Mouse (Mus musculus) embryonic stem cell, embryonic (primary cell): ENCODE results near the gene Ppm1d.

Experiments
- CTCF ChIA-PET, 4 experiments: fragments of 300-600 bp in 2 of 4; fragments of 350-600 bp in 2 of 4; sonication (Branson Sonifier 250); formaldehyde crosslinking; loops; one replicate each; lab custom pipeline; 2022; ENCODE audit warnings: inconsistent platforms in 2 of 4; lab: Charles Lee
- POLR2A ChIA-PET, 4 experiments: fragments of 300-600 bp in 2 of 4; fragments of 350-600 bp in 2 of 4; sonication (Branson Sonifier 250); formaldehyde crosslinking; loops; one replicate each; lab custom pipeline; 2022; ENCODE audit warnings: antibody characterized with exemption in 4 of 4, inconsistent platforms in 1 of 4; lab: Charles Lee

Gene Ppm1d

DNA sequence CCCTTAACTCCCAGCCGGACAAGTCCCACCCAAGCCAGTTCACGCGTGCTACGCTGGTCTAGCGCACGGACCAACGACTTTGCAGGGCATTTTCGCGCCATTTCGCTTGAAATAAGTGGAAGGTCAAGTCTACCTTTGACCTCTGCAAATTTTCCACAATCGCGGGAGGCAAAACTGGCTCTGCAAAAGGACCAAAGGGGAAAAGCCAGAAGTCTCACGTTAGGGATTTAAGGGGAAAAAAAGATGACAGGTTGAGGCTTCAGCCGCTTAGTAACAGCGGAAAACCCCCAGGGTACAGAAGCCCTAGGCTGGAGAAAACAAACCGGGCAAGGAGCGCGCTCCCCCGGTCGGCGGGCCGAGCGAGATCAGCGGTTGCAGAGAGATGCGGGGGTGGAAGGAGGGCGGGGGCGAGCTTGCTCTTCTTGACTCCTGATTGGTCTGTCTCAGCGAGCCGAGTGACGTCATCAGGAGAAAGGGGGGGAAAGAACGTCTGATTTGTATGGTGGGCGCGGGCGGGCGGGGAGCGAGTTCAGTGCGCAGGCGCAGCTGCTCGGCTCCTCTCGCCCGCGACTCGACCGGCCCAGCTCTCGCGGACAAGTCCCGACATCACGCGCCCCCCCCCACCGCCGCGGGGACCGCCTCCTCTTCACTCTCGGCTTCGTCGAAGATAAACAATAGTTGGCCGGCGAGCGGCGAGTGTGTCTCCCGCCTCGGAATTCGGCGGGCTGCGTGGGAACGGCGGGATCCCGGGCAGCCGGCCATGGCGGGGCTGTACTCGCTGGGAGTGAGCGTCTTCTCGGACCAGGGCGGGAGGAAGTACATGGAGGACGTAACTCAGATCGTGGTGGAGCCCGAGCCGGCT is at the start of gene Ppm1d:
Gene Ppm1d, plus strand, starts transcription at position 532 of the 862 bp plus-strand sequence.
- POLR2A ChIA-PET = interaction anchor here (0.6 to 2.5 kb wide), 56 partner anchors 8 to 1509 kb away, joined by 3 to 37 read pairs (median 4); partner anchors contain the start of genes Appbp2 (in 3 of the 4), Bcas3 (in 3 of the 4), 1700125H20Rik (in 1 of the 4) and Usp32 (in 1 of the 4)
- CTCF ChIA-PET = interaction anchor here in 3 of 4 experiments (0.6 to 1.0 kb wide), 7 partner anchors 9 to 137 kb away, joined by 3 to 7 read pairs (median 4); no protein-coding TSS in a partner anchor

DNA sequence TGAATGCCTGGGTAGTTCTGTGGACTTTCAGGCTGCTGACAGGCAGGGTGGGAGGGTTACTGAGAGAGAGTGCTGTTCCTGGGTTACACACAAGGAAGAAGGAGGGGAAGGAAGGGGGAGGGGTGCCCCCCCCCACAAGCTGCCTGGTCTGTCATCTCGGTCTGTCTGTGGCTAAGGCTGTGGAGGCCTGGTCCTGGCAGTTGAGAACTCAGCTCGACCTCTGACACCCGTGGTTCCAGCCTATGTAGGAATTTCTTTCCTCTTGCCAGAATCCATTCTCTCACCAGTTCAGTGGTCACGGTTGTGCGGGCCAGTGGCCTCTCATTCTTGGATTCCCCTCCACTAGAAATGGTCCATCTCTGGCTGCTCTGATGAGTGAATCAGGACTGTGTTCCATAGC is 46.4 kb upstream of the Ppm1d start:
- CTCF ChIA-PET = interaction anchor here in 1 of 4 experiments (0.5 to 0.9 kb wide), 2 partner anchors 62 to 80 kb away, joined by 3 read pairs; no protein-coding TSS in a partner anchor
- POLR2A ChIA-PET = interaction anchor here in 2 of 4 experiments (1.1 to 1.7 kb wide), 3 partner anchors 9 to 30 kb away, joined by 3 to 5 read pairs (median 5); partner anchors contain the start of gene Appbp2 (in 1 of the 2)

- ChIA-PET CTCF (interaction anchor here in 2 of 4 experiments (1.3 to 3.7 kb wide), 2 partner anchors 84 to 97 kb away, joined by 5 to 11 read pairs; partner anchors contain the start of gene 1700125H20Rik (in 1 of the 2)), POLR2A (interaction anchor here in 1 of 4 experiments (0.8 to 1.1 kb wide), 2 partner anchors 19 to 65 kb away, joined by 3 to 4 read pairs; no protein-coding TSS in a partner anchor)
These were observed 43.7 kb upstream of the Ppm1d start for GRCm38 (mm10) chr11:85267393-85267792.

DNA sequence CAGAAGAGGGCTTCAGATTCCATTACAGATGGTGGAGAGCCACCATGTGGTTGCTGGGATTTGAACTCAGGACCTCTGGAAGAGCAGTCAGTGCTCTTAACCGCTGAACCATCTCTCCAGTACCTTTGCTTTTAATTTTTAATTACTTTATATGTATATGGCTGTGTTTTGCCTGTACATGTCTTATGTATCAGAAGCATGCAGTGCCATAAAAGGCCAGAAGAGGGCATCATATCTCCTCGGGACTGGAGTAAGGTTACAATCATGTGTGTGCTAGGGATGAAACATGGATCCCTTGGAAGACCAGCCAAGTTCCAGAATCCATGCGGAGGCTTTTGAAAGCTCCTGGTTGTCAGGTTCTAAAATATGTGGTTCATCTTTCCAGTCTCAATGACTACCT is 40.4 kb upstream of the Ppm1d start:
- ChIA-PET POLR2A (interaction anchor here in 3 of 4 experiments (0.6 to 2.1 kb wide), 14 partner anchors 9 to 669 kb away, joined by 3 to 6 read pairs (median 3); partner anchors contain the start of gene Bcas3 (in 1 of the 3)), CTCF (interaction anchor here (0.6 to 3.7 kb wide), 9 partner anchors 10 to 406 kb away, joined by 3 to 19 read pairs (median 5); partner anchors contain the start of gene Appbp2 (in 1 of the 4))

DNA sequence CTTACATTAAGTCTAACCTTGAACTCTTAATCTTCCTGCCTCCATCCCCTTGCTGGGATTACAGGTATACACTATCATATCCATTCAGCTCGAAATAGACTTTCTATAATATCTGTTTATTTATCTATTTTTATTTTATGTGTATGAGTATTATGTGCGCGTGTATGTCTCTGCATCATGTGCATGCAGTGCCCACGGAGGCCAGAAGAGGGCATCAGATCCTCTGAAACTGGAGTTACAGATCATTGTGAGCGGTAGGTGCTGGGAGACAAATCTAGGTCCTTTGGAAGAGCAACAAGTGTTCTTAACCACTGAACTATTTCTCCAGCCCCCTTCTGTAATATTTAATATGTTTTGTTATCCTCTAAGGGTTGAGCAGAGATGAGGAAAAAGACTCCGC is 37.7 kb upstream of the Ppm1d start:
- ChIA-PET POLR2A (interaction anchor here in 2 of 4 experiments (0.7 to 4.3 kb wide), 5 partner anchors 21 to 65 kb away, joined by 3 to 14 read pairs (median 4); partner anchors contain the start of gene Ppm1d (in 1 of the 2)), CTCF (interaction anchor here (0.6 to 2.7 kb wide), 12 partner anchors 12 to 209 kb away, joined by 3 to 20 read pairs (median 6); partner anchors contain the start of gene 1700125H20Rik (in 2 of the 4))

DNA sequence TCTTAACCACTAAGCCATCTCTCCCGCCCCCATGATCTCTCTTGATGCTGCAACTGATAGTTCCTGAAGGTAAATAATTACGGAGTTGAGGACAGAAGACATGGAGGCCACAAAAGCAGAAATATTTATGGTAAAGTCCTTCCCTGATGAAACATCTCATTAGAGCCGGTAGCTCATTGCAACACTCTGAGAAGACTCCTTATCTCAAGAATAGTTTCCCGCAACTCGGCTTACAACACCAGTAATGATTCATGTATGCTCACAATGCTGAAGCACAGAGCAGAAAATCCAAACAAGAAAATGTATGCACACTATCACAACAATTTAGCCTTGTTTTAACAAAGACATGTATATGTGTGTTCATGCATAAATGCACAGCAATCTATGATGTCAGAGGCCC is 35.9 kb upstream of the Ppm1d start:
- ChIA-PET CTCF (interaction anchor here in 3 of 4 experiments (0.6 to 2.7 kb wide), 4 partner anchors 14 to 491 kb away, joined by 3 to 20 read pairs (median 4); no protein-coding TSS in a partner anchor), POLR2A (interaction anchor here in 1 of 4 experiments (0.6 to 4.3 kb wide), 2 partner anchors 12 to 23 kb away, joined by 3 to 14 read pairs; no protein-coding TSS in a partner anchor)

DNA sequence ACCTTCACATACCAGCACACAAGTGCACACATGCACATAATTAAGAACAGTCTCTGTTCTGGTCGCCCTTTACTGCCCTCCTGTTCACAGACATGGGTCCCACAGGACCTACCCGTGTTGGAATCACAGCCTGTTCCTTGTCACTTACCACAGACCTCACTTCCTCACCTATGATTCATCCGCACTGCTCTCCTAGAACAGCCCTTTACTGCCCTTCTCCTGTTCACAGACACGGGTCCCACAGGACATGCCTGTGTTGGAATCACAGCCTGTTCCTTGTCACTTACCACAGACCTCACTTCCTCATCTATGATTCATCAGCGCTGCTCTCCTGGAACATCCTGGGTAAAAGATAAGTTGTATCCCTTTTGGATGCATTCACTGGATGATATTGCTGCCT is 33.4 kb upstream of the Ppm1d start:
- CTCF ChIA-PET = interaction anchor here in 2 of 4 experiments (1.4 to 1.5 kb wide), 2 partner anchors 17 to 57 kb away, joined by 3 read pairs; no protein-coding TSS in a partner anchor
- POLR2A ChIA-PET = interaction anchor here in 2 of 4 experiments (1.1 to 1.5 kb wide), 2 partner anchors 20 to 33 kb away, joined by 3 to 4 read pairs; partner anchors contain the start of gene Ppm1d (in 1 of the 2)

- ChIA-PET CTCF (interaction anchor here in 3 of 4 experiments (0.6 to 1.5 kb wide), 5 partner anchors 16 to 565 kb away, joined by 3 read pairs; no protein-coding TSS in a partner anchor), POLR2A (interaction anchor here in 2 of 4 experiments (0.6 to 1.5 kb wide), 2 partner anchors 16 to 20 kb away, joined by 4 read pairs; no protein-coding TSS in a partner anchor)
These were observed 32.9 kb upstream of the Ppm1d start for GRCm38 (mm10) chr11:85278175-85278574.

DNA sequence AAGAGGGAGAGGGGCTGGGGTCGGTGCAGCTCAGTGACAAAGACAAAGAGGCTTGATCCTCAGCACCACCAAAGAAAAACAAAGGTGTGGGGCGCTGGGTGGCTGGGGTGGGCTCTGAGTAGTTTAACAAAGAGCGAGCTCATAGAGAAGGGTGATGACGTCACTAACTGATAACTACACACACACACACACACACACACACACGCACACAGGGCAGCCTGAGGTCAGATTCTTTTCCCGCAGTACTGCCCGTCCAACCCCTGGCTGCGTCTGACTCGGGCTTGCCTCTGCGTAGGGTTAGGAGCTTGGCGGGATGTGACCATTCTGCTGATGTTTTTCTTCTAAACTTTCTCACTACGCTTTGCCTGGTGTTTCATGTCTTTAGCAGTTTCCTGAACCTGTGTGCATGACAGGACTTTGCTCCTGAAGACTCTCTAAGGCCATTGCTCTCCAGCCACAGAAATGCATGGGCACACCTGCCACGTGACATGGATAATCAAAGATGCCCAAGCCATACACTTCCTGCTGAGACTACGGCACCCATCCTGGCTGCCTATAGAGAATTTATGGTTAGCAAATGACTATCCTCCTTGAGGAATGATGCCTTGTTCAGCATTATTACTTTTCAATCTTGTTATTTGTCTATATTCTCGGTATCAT is 29.7 kb upstream of the Ppm1d start:
- POLR2A ChIA-PET = interaction anchor here in 2 of 4 experiments (0.7 to 1.4 kb wide), 6 partner anchors 12 to 107 kb away, joined by 3 to 7 read pairs (median 4); partner anchors contain the start of gene Ppm1d (in 1 of the 2)
- CTCF ChIA-PET = interaction anchor here in 1 of 4 experiments (1.2 to 1.8 kb wide), 3 partner anchors 20 to 239 kb away, joined by 3 to 7 read pairs (median 6); no protein-coding TSS in a partner anchor

DNA sequence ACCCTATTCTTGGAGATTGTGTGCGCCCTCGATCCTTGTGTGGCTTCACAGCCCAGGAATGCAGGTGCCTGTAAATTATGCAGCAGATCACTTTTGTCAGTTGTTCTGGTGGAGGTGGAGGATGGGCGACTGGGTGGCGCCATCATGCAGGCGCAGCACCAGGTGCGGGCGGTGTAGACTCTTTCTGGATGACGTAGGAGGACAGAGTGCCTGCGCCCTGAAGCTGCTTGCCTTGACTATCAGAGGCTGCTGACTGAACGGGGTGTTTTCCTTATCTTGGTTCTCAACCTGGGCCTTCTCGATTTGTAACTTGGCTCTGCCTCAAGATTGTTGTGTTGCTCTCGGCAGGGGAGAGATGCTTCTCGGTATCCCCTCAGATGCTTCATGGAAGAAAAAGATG is 13.1 kb upstream of the Ppm1d start:
- CTCF ChIA-PET = interaction anchor here in 1 of 4 experiments (0.6 to 0.7 kb wide), 2 partner anchors 176 to 277 kb away, joined by 4 to 7 read pairs; no protein-coding TSS in a partner anchor
- POLR2A ChIA-PET = interaction anchor here (0.5 to 4.3 kb wide), 19 partner anchors 11 to 115 kb away, joined by 3 to 21 read pairs (median 4); partner anchors contain the start of genes Ppm1d (in 2 of the 4), Appbp2 (in 1 of the 4) and Bcas3 (in 1 of the 4)

DNA sequence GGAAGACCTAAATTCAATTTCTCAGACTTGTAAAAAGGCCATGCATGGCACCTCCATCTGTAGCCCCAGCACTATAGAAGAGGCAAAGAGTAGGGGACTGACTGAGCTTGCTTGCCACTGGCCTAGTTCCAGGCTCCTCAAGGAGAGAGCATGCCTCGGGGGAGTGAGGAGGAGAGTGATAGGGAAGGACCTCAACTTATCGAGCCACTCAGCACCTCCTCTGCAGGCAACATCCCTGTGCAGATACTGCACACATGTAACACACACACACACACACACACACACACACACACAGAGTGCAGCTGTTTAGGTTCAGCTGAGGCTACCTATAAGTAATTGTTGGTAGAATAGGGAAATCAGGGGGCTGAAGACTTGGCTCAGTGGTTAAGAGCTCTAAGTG is 11.2 kb upstream of the Ppm1d start:
- ChIA-PET POLR2A (interaction anchor here in 3 of 4 experiments (0.6 to 4.3 kb wide), 6 partner anchors 11 to 1067 kb away, joined by 3 to 21 read pairs (median 5); partner anchors contain the start of genes Ppm1d (in 2 of the 3) and Usp32 (in 1 of the 3)), CTCF (interaction anchor here in 2 of 4 experiments (0.6 kb wide), 2 partner anchors 38 to 1880 kb away, joined by 3 to 10 read pairs; no protein-coding TSS in a partner anchor)

- POLR2A ChIA-PET = interaction anchor here in 2 of 4 experiments (1.0 to 1.5 kb wide), 4 partner anchors 10 to 66 kb away, joined by 3 to 6 read pairs (median 5); partner anchors contain the start of genes Ppm1d (in 2 of the 2) and Appbp2 (in 1 of the 2)
- CTCF ChIA-PET = no interaction called here
These were observed 9.9 kb upstream of the Ppm1d start for GRCm38 (mm10) chr11:85301161-85301560.

GRCm38 (mm10) chr11:85301836-85302235 is 9.2 kb upstream of the Ppm1d start:
- POLR2A ChIA-PET = interaction anchor here in 2 of 4 experiments (1.0 to 1.5 kb wide), 6 partner anchors 9 to 67 kb away, joined by 3 to 6 read pairs (median 5); partner anchors contain the start of genes Ppm1d (in 2 of the 2) and Appbp2 (in 1 of the 2)
- CTCF ChIA-PET = no interaction called here

- CTCF ChIA-PET = interaction anchor here in 2 of 4 experiments (0.6 kb wide), 2 partner anchors 463 to 512 kb away, joined by 3 to 10 read pairs; no protein-coding TSS in a partner anchor
- POLR2A ChIA-PET = interaction anchor here in 2 of 4 experiments (0.5 to 1.4 kb wide), 4 partner anchors 10 to 67 kb away, joined by 3 to 5 read pairs (median 3); no protein-coding TSS in a partner anchor
These were observed 4.3 kb upstream of the Ppm1d start for GRCm38 (mm10) chr11:85306577-85307260.

GRCm38 (mm10) chr11:85308799-85309198 is 2.2 kb upstream of the Ppm1d start:
- ChIA-PET CTCF (interaction anchor here in 1 of 4 experiments (0.7 kb wide), 1 partner anchor 47 kb away, joined by 3 read pairs; no protein-coding TSS in a partner anchor), POLR2A (interaction anchor here in 2 of 4 experiments (0.6 to 0.8 kb wide), 4 partner anchors 11 to 1902 kb away, joined by 3 to 4 read pairs (median 4); partner anchors contain the start of gene Appbp2 (in 1 of the 2))

DNA sequence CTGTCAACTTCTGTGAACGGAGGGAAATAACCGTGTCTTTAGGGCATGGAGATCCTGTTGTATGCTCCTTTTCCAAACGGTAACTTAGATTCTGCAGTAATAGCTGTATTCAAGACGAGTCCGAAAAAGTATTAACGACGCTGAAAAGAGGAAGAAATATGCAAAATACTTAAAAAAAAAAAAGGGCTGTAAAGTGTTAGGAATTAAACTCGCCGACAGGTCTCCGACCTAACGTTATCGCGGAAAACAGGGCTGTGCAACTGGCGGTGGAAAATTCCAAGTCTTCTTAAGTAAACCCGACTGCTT is 684 bp upstream of the Ppm1d start:
- ChIA-PET CTCF (interaction anchor here in 3 of 4 experiments (0.6 to 1.0 kb wide), 4 partner anchors 18 to 137 kb away, joined by 4 to 7 read pairs (median 4); no protein-coding TSS in a partner anchor), POLR2A (interaction anchor here (0.6 to 2.5 kb wide), 32 partner anchors 8 to 1509 kb away, joined by 3 to 37 read pairs (median 5); partner anchors contain the start of genes Appbp2 (in 2 of the 4), Bcas3 (in 2 of the 4), 1700125H20Rik (in 1 of the 4) and Usp32 (in 1 of the 4))
